Mouse (Mus musculus): ENCODE measurements at regions not wholly inside any gene's neighbourhood (a gene's known extent, or its start where the extent isn't known, plus 50 kb on each side); places are given as distances from the start of the nearest gene placed in this dataset.

DNA sequence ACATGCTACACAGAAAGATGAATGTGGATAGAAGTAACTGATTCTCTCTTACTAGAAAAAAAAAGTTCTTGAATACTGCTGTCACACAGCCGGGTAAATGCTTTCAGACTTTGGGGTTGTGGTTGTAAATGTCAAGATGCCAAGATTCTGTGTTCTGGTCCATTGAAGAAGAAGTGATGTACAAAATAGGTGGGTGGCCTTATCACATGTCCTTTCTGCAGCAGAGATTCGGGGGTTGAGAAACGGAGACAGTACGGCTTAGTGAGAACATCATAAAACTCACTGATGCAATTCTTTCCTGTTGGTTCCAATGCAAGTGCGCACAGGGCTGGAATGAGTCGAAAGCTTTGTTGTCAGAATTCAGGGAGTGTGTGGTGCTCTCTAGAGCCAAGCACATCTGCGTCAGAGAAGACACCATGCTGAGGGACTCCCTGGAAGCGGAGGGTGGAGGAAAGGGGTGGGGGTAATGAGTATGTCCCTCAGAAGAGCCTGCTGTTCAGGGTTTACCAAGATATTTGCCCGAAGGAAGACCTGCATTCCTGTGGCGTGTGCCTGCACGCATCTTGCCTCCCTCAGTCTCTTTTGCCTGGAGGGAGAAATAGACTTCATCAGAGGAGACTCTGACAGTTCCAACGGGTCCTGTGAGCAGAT, 160.1 kb downstream of the Kcna5 start:
- peak; percentile 61; the same call in 1 of the 2 replicates for ATAC-seq (ENCODE audit: low read depth)
- no peaks in the 10 kb centered on the region for H3K27me3 ChIP-seq (ENCODE audit: control insufficient read depth, insufficient read depth, low read length)
- H3K9me3 ChIP-seq (ENCODE audit: control insufficient read depth, low read length): no peaks in the 10 kb centered on the region
- no peak overlapping the region for H3K27ac ChIP-seq (ENCODE audit: low read depth, low read length)
- H3K4me1 ChIP-seq (ENCODE audit: control insufficient read depth, insufficient read depth, low read length): no peaks in the 10 kb centered on the region
- no peak overlapping the region for H3K4me2 ChIP-seq (ENCODE audit: low read depth, low read length)
- WGBS: 63% methylated on average over 12 of the region's 12 CpGs
- H3K9ac ChIP-seq (replicated peaks; ENCODE audit: low read depth, low read length): no peak overlapping the region
- H3K36me3 ChIP-seq (ENCODE audit: control insufficient read depth, insufficient read depth, low read length): no peaks in the 10 kb centered on the region
- H3K4me3 ChIP-seq (ENCODE audit: low read depth, low read length): no peak overlapping the region

DNA sequence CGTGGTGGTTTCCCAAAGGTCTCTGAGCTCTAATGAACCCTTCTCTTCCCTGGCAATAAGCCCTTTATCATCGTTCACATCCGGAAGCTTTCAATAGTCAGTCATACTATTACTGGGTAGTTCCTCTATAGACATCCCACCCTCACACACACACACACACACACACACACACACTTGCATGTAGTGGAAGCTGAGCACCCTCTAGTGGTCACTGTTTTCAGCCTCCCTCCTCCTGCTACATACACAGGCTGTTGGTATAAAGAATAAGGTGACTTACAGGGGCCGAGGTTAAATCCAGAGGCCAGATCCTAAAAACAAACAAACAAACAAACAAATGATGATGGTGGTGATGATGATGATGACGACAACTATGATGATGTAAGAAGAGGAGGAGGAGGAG, 163.2 kb downstream of the Kcna5 start:
- Histone ChIP-seq H3K9me3 (ENCODE audit: control insufficient read depth, low read length) (no peaks in the 10 kb centered on the region), H3K4me3 (ENCODE audit: low read depth, low read length) (no peak overlapping the region), H3K27ac (ENCODE audit: low read depth, low read length) (no peak overlapping the region), H3K4me2 (ENCODE audit: low read depth, low read length) (no peak overlapping the region), H3K9ac (replicated peaks; ENCODE audit: low read depth, low read length) (no peak overlapping the region), H3K27me3 (ENCODE audit: control insufficient read depth, insufficient read depth, low read length) (no peaks in the 10 kb centered on the region), H3K36me3 (ENCODE audit: control insufficient read depth, insufficient read depth, low read length) (no peaks in the 10 kb centered on the region), H3K4me1 (ENCODE audit: control insufficient read depth, insufficient read depth, low read length) (no peaks in the 10 kb centered on the region)
- ATAC-seq (ENCODE audit: low read depth): peak; percentile 49; the same call in 1 of the 2 replicates
- 68% methylated on average over 5 of the region's 5 CpGs for WGBS

DNA sequence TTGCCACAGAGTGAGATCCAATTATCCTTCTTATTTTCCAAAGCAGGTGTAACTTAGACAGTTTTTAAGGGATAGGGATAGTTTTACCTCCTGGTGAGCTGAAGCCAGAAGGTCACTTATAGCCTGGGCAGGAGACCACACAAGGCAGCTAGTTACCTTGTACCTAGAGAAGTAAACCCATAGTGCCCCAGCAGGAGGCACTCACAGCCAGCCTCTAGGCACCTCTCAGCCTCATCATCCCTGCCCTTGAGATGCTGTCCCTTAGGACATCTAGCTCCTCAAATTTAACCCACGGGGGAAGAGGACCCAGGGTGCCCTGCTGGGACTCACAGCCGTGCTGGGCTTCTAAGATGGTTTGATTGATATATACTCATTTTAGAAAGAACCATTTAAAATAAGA, 163.7 kb downstream of the Kcna5 start:
- 90% methylated on average over 2 of the region's 2 CpGs for WGBS
- Histone ChIP-seq H3K4me3 (ENCODE audit: low read depth, low read length) (no peak overlapping the region), H3K36me3 (ENCODE audit: control insufficient read depth, insufficient read depth, low read length) (no peaks in the 10 kb centered on the region), H3K4me2 (ENCODE audit: low read depth, low read length) (no peak overlapping the region), H3K27me3 (ENCODE audit: control insufficient read depth, insufficient read depth, low read length) (no peaks in the 10 kb centered on the region), H3K27ac (ENCODE audit: low read depth, low read length) (no peak overlapping the region), H3K4me1 (ENCODE audit: control insufficient read depth, insufficient read depth, low read length) (no peaks in the 10 kb centered on the region), H3K9me3 (ENCODE audit: control insufficient read depth, low read length) (no peaks in the 10 kb centered on the region), H3K9ac (replicated peaks; ENCODE audit: low read depth, low read length) (no peak overlapping the region)
- no peak for ATAC-seq (ENCODE audit: low read depth)

DNA sequence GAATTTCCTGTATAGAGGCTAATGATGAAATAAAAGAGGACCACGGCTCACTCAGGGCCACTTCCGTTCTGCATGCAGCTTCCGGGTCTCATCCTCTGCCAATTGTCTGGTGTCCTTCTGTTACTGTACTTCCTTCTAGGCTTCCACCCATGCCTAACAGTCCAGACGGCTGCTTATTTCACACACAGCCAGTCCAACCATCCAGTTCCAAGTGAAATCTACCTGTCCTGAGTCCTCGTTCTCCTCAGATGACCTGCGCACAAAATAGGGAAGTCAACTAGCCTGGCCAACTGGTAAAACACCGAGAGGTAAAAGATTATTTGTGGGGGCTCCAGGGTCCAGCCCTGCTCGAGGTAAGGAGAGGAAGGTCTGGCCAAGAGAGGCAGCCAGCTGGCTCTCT, 169.7 kb downstream of the Kcna5 start:
- 92% methylated on average over 8 of the region's 8 CpGs for WGBS
- ATAC-seq (ENCODE audit: low read depth): no peak
- Histone ChIP-seq H3K27me3 (ENCODE audit: control insufficient read depth, insufficient read depth, low read length) (no peaks in the 10 kb centered on the region), H3K4me1 (ENCODE audit: control insufficient read depth, insufficient read depth, low read length) (no peaks in the 10 kb centered on the region), H3K4me3 (ENCODE audit: low read depth, low read length) (no peak overlapping the region), H3K9me3 (ENCODE audit: control insufficient read depth, low read length) (no peaks in the 10 kb centered on the region), H3K9ac (replicated peaks; ENCODE audit: low read depth, low read length) (no peak overlapping the region), H3K4me2 (ENCODE audit: low read depth, low read length) (no peak overlapping the region), H3K36me3 (ENCODE audit: control insufficient read depth, insufficient read depth, low read length) (no peaks in the 10 kb centered on the region), H3K27ac (ENCODE audit: low read depth, low read length) (no peak overlapping the region)

DNA sequence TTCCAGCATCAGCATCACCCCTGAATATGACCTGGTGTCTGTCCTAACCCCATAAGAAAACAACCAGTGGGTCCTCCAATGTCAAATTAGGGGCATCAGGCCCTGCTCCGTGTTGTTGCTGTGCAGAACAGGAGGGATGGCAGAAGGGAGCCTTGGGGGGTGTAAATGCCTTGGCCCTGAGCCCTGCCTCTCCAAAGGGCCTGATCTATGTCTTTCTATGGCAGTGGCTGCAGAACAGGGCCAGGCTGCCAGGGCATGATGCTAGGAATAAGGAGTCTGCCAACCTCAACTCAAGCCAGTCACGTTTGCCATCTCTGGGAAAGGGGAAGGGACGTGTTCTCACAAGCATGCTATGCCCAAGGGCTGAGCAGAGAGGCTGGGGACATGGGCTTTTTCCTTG, 172.9 kb downstream of the Kcna5 start:
- H3K9ac ChIP-seq (replicated peaks; ENCODE audit: low read depth, low read length): no peak overlapping the region
- ATAC-seq (ENCODE audit: low read depth): no peak
- H3K36me3 ChIP-seq (ENCODE audit: control insufficient read depth, insufficient read depth, low read length): no peaks in the 10 kb centered on the region
- H3K4me1 ChIP-seq (ENCODE audit: control insufficient read depth, insufficient read depth, low read length): no peaks in the 10 kb centered on the region
- no peak overlapping the region for H3K4me2 ChIP-seq (ENCODE audit: low read depth, low read length)
- no peaks in the 10 kb centered on the region for H3K27me3 ChIP-seq (ENCODE audit: control insufficient read depth, insufficient read depth, low read length)
- no peak overlapping the region for H3K27ac ChIP-seq (ENCODE audit: low read depth, low read length)
- no peak overlapping the region for H3K4me3 ChIP-seq (ENCODE audit: low read depth, low read length)
- 74% methylated on average over 3 of the region's 3 CpGs for WGBS
- no peaks in the 10 kb centered on the region for H3K9me3 ChIP-seq (ENCODE audit: control insufficient read depth, low read length)

DNA sequence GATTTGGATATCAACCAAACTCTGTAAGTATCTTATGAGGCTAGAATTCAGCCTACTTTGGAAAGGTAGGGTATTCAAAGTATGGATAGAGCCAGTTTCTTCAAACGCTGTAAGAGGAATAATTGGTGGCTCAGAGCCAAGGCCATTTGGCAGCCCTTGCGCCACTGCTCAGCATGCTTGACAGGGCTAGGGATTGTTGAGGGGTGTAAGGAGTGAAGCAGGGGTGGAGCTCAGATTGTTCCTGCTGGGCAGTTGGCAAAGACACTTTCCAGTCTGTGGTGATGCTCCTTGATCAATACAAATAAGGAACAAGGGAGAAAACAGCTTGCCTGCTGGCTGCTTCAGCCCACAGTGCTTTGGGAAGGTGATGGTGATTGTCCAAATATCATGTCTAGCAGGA, 181.9 kb downstream of the Kcna5 start:
- WGBS: 29% methylated on average over 2 of the region's 2 CpGs
- no peak overlapping the region for H3K27ac ChIP-seq (ENCODE audit: low read depth, low read length)
- no peak overlapping the region for H3K4me2 ChIP-seq (ENCODE audit: low read depth, low read length)
- no peak overlapping the region for H3K4me3 ChIP-seq (ENCODE audit: low read depth, low read length)
- ATAC-seq (ENCODE audit: low read depth): no peak
- no peaks in the 10 kb centered on the region for H3K4me1 ChIP-seq (ENCODE audit: control insufficient read depth, insufficient read depth, low read length)
- no peak overlapping the region for H3K9ac ChIP-seq (replicated peaks; ENCODE audit: low read depth, low read length)
- no peaks in the 10 kb centered on the region for H3K9me3 ChIP-seq (ENCODE audit: control insufficient read depth, low read length)
- H3K36me3 ChIP-seq (ENCODE audit: control insufficient read depth, insufficient read depth, low read length): no peaks in the 10 kb centered on the region
- H3K27me3 ChIP-seq (ENCODE audit: control insufficient read depth, insufficient read depth, low read length): no peaks in the 10 kb centered on the region

DNA sequence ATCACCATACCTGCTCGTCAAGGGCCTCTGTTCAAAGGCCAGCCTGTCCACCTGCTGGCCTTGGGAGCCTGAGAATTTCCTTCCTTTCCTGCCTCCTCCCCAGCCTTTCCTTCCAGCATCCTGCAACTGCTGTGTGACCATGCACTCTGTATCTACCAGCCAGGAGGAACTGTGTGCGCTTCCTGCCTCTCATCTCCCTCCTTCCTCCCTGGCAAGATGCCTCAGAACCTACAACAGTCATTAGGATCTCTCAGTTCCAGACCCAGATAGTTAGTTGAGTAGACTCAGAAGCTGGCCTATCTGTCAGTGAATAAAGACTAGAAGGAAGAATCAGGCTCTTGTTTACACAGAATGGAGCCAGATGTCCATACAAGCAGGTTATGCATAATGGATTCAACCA, 183.8 kb upstream of the Ntf3 start:
- WGBS: 79% methylated on average over 2 of the region's 2 CpGs
- no peak for ATAC-seq (ENCODE audit: low read depth)
- Histone ChIP-seq H3K27ac (ENCODE audit: low read depth, low read length) (no peak overlapping the region), H3K27me3 (ENCODE audit: control insufficient read depth, insufficient read depth, low read length) (no peaks in the 10 kb centered on the region), H3K9ac (replicated peaks; ENCODE audit: low read depth, low read length) (no peak overlapping the region), H3K9me3 (ENCODE audit: control insufficient read depth, low read length) (no peaks in the 10 kb centered on the region), H3K4me1 (ENCODE audit: control insufficient read depth, insufficient read depth, low read length) (no peaks in the 10 kb centered on the region), H3K4me3 (ENCODE audit: low read depth, low read length) (no peak overlapping the region), H3K36me3 (ENCODE audit: control insufficient read depth, insufficient read depth, low read length) (no peaks in the 10 kb centered on the region), H3K4me2 (ENCODE audit: low read depth, low read length) (no peak overlapping the region)

DNA sequence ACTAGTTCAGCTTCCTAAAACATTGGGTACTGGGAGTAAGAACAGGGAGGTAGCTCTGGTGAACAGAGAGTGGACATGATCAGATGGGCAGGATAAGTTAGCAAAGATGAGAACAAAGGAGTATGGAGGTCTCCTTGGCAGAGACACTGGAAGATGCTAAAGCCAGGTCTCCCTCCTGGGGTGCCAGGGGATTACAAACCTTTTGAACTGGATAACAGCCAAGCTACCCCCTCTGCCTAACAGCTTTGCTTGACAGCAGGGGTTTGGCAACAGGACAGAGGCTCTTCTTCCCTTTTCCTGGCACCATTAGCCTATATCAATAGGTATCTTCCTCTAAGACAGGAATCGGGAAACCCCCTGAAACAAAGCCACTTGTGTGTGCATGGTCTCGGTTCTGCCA, 183.2 kb upstream of the Ntf3 start:
- H3K4me3 ChIP-seq (ENCODE audit: low read depth, low read length): no peak overlapping the region
- no peaks in the 10 kb centered on the region for H3K9me3 ChIP-seq (ENCODE audit: control insufficient read depth, low read length)
- H3K4me2 ChIP-seq (ENCODE audit: low read depth, low read length): no peak overlapping the region
- no peak overlapping the region for H3K9ac ChIP-seq (replicated peaks; ENCODE audit: low read depth, low read length)
- no peaks in the 10 kb centered on the region for H3K4me1 ChIP-seq (ENCODE audit: control insufficient read depth, insufficient read depth, low read length)
- no peak overlapping the region for H3K27ac ChIP-seq (ENCODE audit: low read depth, low read length)
- no peaks in the 10 kb centered on the region for H3K36me3 ChIP-seq (ENCODE audit: control insufficient read depth, insufficient read depth, low read length)
- no peak for ATAC-seq (ENCODE audit: low read depth)
- H3K27me3 ChIP-seq (ENCODE audit: control insufficient read depth, insufficient read depth, low read length): no peaks in the 10 kb centered on the region
- WGBS: 74% methylated on average over 2 of the region's 2 CpGs

DNA sequence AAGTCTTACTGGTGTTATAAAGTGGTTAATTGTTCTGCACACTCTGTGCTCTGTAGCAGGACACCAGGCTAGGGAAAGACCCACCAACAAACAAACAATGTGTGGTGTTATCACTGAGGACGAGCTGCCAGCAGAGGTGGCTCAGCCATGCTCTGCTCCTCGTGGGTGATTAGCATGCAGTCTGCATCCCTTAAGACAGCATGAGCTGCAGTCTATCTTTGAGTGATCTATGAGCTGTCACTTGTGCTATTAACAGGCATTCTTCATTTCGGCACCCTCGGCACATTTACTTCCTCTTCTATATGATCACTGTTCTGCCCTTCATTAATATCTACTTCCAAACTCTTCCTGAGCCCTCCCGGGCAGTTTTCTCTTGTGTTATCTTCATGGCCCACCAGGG, 178.5 kb upstream of the Ntf3 start:
- no peaks in the 10 kb centered on the region for H3K36me3 ChIP-seq (ENCODE audit: control insufficient read depth, insufficient read depth, low read length)
- H3K27me3 ChIP-seq (ENCODE audit: control insufficient read depth, insufficient read depth, low read length): no peaks in the 10 kb centered on the region
- no peak overlapping the region for H3K4me2 ChIP-seq (ENCODE audit: low read depth, low read length)
- no peak overlapping the region for H3K27ac ChIP-seq (ENCODE audit: low read depth, low read length)
- ATAC-seq (ENCODE audit: low read depth): no peak; the same call in 1 of the 2 replicates
- WGBS: 54% methylated on average over 5 of the region's 5 CpGs
- no peak overlapping the region for H3K9ac ChIP-seq (replicated peaks; ENCODE audit: low read depth, low read length)
- no peaks in the 10 kb centered on the region for H3K9me3 ChIP-seq (ENCODE audit: control insufficient read depth, low read length)
- H3K4me1 ChIP-seq (ENCODE audit: control insufficient read depth, insufficient read depth, low read length): no peaks in the 10 kb centered on the region
- H3K4me3 ChIP-seq (ENCODE audit: low read depth, low read length): no peak overlapping the region

All from neural tube, embryonic 14.5 days (tissue).